ENCODE assay signal across 8 mouse cellular contexts in the genomic region with DNA sequence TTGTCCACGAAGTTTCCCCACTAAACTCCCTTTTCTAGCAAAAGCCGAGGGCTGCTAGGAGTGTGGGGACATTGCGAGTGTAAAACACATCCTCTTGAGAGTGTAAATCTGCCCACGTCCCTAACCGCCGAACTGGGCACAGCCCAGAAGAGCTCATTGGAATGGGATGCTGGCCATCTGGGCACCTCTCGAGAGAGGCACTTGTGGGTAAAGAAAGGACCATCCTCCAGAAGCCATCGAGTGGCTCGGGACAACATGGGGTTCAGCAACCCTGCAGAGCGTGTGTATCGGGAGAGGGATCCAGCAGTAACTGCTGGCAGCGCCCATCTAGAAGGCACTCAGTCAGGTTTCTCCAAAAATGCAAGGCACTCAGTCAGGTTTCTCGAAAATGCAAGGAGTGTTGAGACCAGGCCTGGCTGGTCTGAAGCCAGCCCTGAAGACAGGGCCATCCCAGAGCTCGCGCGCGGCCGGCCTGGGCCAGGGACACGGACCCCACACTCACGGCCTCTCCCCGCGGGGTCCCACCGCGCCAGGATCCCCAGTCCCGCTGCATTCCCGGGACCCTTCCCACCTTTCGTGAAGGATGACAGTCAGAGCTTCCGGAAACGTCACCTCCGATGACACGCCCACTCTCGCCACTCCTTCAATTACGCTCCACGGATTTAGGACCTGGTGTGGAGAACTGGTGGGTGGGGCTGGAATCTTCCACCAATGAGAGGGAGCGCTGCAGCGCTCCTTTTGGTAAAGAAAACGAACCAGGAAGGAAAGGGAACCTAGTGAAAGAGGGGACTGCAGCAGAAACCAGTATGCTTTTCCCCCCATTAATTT. TPM values are rescaled to one million over a fixed set of nuclear protein-coding genes. Genes with fewer than 3 reads are reported as not detected.
DNase-seq lines count a peak whose midpoint lies in the region; ATAC-seq lines count a peak whose summit lies in the region.

No protein-coding gene starts in this region.

- H3K4me1 ChIP-seq in forebrain, embryonic 14.5 days (ENCODE audit: control insufficient read depth, insufficient read depth, low read length) = peaks cover 10% of the 10 kb centered on the region
- peaks cover 20% of the 10 kb centered on the region for H3K4me1 ChIP-seq in neural tube, embryonic 15.5 days

- intact Hi-C loops in heart, postnatal 14 days (cut with DNase I) = no loop called here

- peaks cover 10% of the 10 kb centered on the region; the same call in 1 of the 2 replicates for H3K36me3 ChIP-seq in forebrain, embryonic 14.5 days (ENCODE audit: control insufficient read depth, insufficient read depth, low read length)
- peaks cover 13% of the 10 kb centered on the region for H3K36me3 ChIP-seq in neural tube, embryonic 15.5 days

- H3K9ac ChIP-seq in forebrain, embryonic 14.5 days (ENCODE audit: low read length) = peak overlapping the region; percentile 75
- H3K9ac ChIP-seq in neural tube, embryonic 15.5 days (replicated peaks) = peak overlapping the region; percentile 68

- ATAC-seq in forebrain, embryonic 14.5 days = peak; percentile 98
- peak; percentile 96 for ATAC-seq in neural tube, embryonic 15.5 days (ENCODE audit: low FRiP score)

- DNase-seq in ES-CJ7 (ENCODE audit: low read depth, low spot score) = peak; percentile 93
- peak; percentile 81 for DNase-seq in cerebellum, adult 11 months
- peak; percentile 98 for DNase-seq in forebrain, embryonic 14.5 days (ENCODE audit: low spot score)
- peak; percentile 84 to 90 for DNase-seq in heart, postnatal 14 days
- peak; percentile 94 for DNase-seq in layer of hippocampus, adult 11-12 months (ENCODE audit: low spot score)
- DNase-seq in lung, adult 18-20 months = peak; percentile 94 to 95
- DNase-seq in testis, postnatal 14 days (ENCODE audit: low spot score) = peak; percentile 87

- H3K4me2 ChIP-seq in forebrain, embryonic 14.5 days (ENCODE audit: low read length) = peak overlapping the region; percentile 92
- peak overlapping the region; percentile 78 for H3K4me2 ChIP-seq in neural tube, embryonic 15.5 days

- peak overlapping the region; percentile 47 for H3K4me3 ChIP-seq in forebrain, embryonic 14.5 days (ENCODE audit: low read depth, low read length)
- H3K4me3 ChIP-seq in neural tube, embryonic 15.5 days (replicated peaks) = peak overlapping the region; percentile 56

- WGBS in forebrain, embryonic 14.5 days = 5% methylated on average over 37 of the region's 37 CpGs
- WGBS in neural tube, embryonic 15.5 days = 5% methylated on average over 37 of the region's 37 CpGs

- no peaks in the 10 kb centered on the region for H3K27me3 ChIP-seq in forebrain, embryonic 14.5 days (replicated peaks; ENCODE audit: control insufficient read depth, insufficient read depth, low read length)
- H3K27me3 ChIP-seq in neural tube, embryonic 15.5 days (replicated peaks) = 0 out of 2 replicates have a peak, but pooled peaks cover 5% of the 10 kb centered on the region

- H3K27ac ChIP-seq in forebrain, embryonic 14.5 days (ENCODE audit: low read depth, low read length) = peak overlapping the region; percentile 83
- H3K27ac ChIP-seq in neural tube, embryonic 15.5 days (replicated peaks) = peak overlapping the region; percentile 90

- no peaks in the 10 kb centered on the region for H3K9me3 ChIP-seq in forebrain, embryonic 14.5 days (replicated peaks; ENCODE audit: control insufficient read depth, low read length)
- no peaks in the 10 kb centered on the region for H3K9me3 ChIP-seq in neural tube, embryonic 15.5 days (replicated peaks)

RNA-seq across cellular contexts. Expression of a gene that starts 0.5 kb away (rescaled TPM):
- 56.5 and 62.7 TPM in 2 replicates for polyA plus RNA-seq in forebrain, embryonic 14.5 days (2014; fragmentation: Nextera tagmentation; extraction: Ambion mirVana)
- total RNA-seq in heart, postnatal 14 days (2021) = 10 to 100 TPM; 13.4 to 13.7 TPM
- 55.3 and 60.2 TPM in 2 replicates for polyA plus RNA-seq in neural tube, embryonic 15.5 days (2015; fragmentation: Nextera tagmentation; extraction: Ambion mirVana)

RNA-seq across cellular contexts. Expression of a gene that starts 36.0 kb away (rescaled TPM):
- 1.2 and 1.9 TPM in 2 replicates for polyA plus RNA-seq in forebrain, embryonic 14.5 days (2014; fragmentation: Nextera tagmentation; extraction: Ambion mirVana)
- total RNA-seq in heart, postnatal 14 days (2021) = 1 to 10 TPM; 3.2 to 5.1 TPM
- 2.3 and 128 TPM in 2 replicates for polyA plus RNA-seq in neural tube, embryonic 15.5 days (2015; fragmentation: Nextera tagmentation; extraction: Ambion mirVana)

Comparison
In these comparisons a context has a peak if more than half of its experiments do, and no peak if none do; other contexts are left out.
1. Peak in every context shown above with its lines: DNase-seq, ATAC-seq, H3K4me3 ChIP-seq and H3K27ac ChIP-seq.